Mouse (Mus musculus): ENCODE measurements around the gene Dnajc11. TPM values are rescaled to one million over a fixed set of nuclear protein-coding genes. Genes with fewer than 3 reads are reported as not detected.

The Dnajc11 gene
- polyA plus RNA-seq, 1 experiment from 2014 or later, result 85.8 TPM

DNA sequence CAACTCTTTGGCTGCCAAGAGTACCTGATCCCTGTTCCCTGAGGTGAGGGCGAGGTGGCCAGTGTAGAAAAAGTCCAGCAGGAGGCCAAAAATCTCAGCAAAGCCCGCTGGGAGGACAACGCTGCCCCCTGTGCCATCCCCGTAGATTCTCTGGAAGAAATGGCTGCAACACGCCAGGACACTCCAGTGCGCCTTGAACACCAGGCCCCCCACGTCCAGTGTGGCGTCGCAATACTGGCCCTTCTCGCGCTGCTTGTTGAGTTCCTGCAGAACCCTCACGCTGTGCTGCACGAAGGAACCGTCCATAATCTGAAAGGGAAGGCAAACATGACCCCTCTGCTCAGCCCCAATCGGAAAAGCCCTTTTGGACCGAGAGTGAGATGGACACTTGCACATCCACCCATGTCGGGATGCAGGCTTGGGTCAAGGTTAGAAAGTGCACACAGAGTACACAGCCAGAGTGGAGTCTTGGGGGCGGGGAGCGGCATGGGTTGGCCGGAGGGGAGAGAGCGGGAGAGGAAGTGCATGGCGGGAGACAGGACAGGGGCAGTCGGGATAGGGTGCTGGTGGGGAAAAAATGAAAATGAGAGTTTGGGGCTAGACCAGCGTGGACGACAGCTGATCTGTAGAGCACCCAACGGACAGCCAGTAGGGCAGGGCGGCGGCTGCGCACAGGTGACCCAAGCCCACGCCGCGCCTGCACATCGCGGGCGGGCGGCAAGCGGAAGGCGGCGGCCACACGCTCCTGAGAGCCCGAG, 93.4 kb downstream of the Dnajc11 start:
- H3K9me3 ChIP-seq, result no peaks in the 10 kb centered on the region
- H3K36me3 ChIP-seq, result peaks cover 32% of the 10 kb centered on the region
- 2% methylated on average over 39 of the region's 41 CpGs for WGBS
- H3K27ac ChIP-seq, result peak overlapping the region; percentile 90
- peak; percentile 81 for DNase-seq (ENCODE audit: low spot score)
- peaks cover 42% of the 10 kb centered on the region for H3K4me1 ChIP-seq
- H3K27me3 ChIP-seq (ENCODE audit: insufficient read depth, poor library complexity, severe bottlenecking), result peaks cover 11% of the 10 kb centered on the region; the same call in 1 of the 2 replicates
- peak overlapping the region; percentile 85 for H3K4me3 ChIP-seq

DNA sequence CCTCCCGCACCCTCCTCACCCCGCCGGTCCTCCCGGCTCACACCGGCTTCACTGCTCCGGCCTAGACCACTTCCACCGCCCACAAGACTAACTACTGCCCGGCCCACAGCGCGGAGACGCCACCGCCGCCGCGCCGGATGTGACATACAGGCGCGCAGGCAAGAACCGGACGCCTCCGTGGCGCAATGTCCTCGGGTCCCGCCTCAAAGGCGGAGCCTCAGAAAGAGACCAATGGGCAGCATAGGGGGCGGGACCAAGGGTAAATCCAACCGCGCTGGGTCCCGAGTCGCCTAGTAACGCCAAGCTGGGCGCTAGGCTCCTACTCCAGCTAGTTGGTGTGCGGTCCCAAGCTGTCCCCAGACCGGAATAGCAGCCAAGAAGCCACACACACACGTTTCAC, 94.0 kb downstream of the Dnajc11 start, which contains the start of gene Zbtb48:
Gene Zbtb48 (minus strand): TSS at position 148 of the 400 bp plus-strand sequence.
- H3K36me3 ChIP-seq, result peaks cover 26% of the 10 kb centered on the region
- H3K27ac ChIP-seq, result peak within 1 kb of the TSS; percentile 90
- H3K4me1 ChIP-seq, result peaks cover 45% of the 10 kb centered on the region
- H3K27me3 ChIP-seq (ENCODE audit: insufficient read depth, poor library complexity, severe bottlenecking), result peaks cover 17% of the 10 kb centered on the region; the same call in 1 of the 2 replicates
- peak; percentile 99 for DNase-seq (ENCODE audit: low spot score)
- WGBS, result under 1% methylated on average over 35 of the region's 35 CpGs
- no peaks in the 10 kb centered on the region for H3K9me3 ChIP-seq
- H3K4me3 ChIP-seq, result peak within 1 kb of the TSS; percentile 85

DNA sequence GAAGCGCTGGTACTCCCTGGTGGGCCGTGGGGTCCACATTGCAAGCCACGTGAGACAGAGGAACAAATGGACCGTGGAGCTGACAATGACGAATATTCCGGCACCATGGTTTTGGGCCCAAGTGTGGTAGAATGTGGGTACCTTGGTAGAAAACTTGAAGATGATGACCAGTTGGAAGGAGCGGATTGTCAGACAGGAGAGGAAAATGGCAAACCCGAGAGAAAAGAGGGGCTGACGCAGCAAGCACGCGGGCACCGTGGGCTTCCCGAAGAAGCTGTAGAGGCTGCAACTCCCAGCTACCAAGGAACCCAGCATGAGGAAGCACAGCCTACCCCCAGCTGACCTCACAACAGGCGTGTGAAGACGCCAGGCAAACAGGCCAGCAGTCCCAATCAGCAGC, 95.0 kb downstream of the Dnajc11 start:
- H3K4me1 ChIP-seq, result peaks cover 46% of the 10 kb centered on the region
- 56% methylated on average over 15 of the region's 15 CpGs for WGBS
- H3K9me3 ChIP-seq, result no peaks in the 10 kb centered on the region
- H3K27ac ChIP-seq, result no peak overlapping the region
- peaks cover 25% of the 10 kb centered on the region; the same call in 1 of the 2 replicates for H3K27me3 ChIP-seq (ENCODE audit: insufficient read depth, poor library complexity, severe bottlenecking)
- H3K36me3 ChIP-seq, result peaks cover 17% of the 10 kb centered on the region
- no peak for DNase-seq (ENCODE audit: low spot score)
- H3K4me3 ChIP-seq, result peak overlapping the region; percentile 85

DNA sequence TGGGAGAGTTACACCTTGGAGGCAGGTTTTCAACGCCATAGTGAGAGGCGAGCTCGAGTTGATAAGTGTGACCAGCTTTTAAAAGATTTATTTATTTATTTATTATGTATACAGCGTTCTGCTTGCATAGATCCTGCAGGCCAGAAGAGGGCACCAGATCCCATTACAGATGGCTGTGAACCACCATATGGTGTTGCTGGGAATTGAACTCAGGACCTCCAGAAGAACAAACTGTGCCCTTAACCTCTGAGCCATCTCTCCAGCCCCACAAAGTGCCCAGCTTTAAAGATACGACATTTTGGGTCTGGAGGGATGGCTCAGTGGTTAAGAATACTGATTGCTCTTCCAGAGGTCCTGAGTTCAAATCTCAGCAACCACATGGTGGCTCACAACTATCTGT, 95.6 kb downstream of the Dnajc11 start:
- Histone ChIP-seq H3K9me3 (no peaks in the 10 kb centered on the region), H3K4me3 (no peak overlapping the region), H3K27ac (no peak overlapping the region), H3K4me1 (peaks cover 46% of the 10 kb centered on the region), H3K36me3 (peaks cover 10% of the 10 kb centered on the region), H3K27me3 (ENCODE audit: insufficient read depth, poor library complexity, severe bottlenecking) (peaks cover 31% of the 10 kb centered on the region; the same call in 1 of the 2 replicates)
- no peak for DNase-seq (ENCODE audit: low spot score)
- WGBS, result 32% methylated on average over 5 of the region's 5 CpGs

DNA sequence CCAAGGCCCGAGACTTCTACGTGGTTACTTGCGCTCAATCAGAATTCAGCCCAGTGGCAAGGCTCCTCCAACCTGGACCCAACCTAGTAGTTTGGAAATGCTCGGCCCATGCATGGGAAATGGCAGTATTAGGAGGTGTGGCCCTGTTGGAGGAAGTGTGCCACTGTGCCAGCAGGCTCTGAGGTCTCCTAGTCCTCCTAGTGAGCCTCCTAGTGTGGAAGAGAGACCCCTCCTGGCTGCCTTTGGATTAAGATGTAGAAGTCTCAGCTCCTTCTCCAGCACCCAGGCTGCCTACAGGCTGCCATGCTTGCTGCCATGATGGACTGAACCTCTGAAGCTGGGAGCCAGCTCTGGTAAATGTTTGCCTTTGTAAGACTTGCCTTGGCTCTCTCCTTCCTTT, 96.5 kb downstream of the Dnajc11 start:
- no peak overlapping the region for H3K27ac ChIP-seq
- peaks cover 5% of the 10 kb centered on the region; the same call in 1 of the 2 replicates for H3K36me3 ChIP-seq
- DNase-seq (ENCODE audit: low spot score), result no peak
- H3K4me1 ChIP-seq, result peaks cover 40% of the 10 kb centered on the region
- no peak overlapping the region for H3K4me3 ChIP-seq
- H3K9me3 ChIP-seq, result no peaks in the 10 kb centered on the region
- peaks cover 33% of the 10 kb centered on the region; the same call in 1 of the 2 replicates for H3K27me3 ChIP-seq (ENCODE audit: insufficient read depth, poor library complexity, severe bottlenecking)
- WGBS, result 80% methylated on average over 4 of the region's 4 CpGs

Other genes with a start within 250 kb of the Dnajc11 start
- 115 and 123 TPM in 2 replicates for gene Camta1, start 71.8 kb upstream of the Dnajc11 start, polyA plus RNA-seq (2016; fragmentation: Nextera tagmentation; extraction: Ambion mirVana)
- gene Thap3, start 55.3 kb downstream of the Dnajc11 start, polyA plus RNA-seq (2016; fragmentation: Nextera tagmentation; extraction: Ambion mirVana), result 29.3 and 30.1 TPM in 2 replicates
- 22.9 and 26.2 TPM in 2 replicates for gene Phf13, start 62.6 kb downstream of the Dnajc11 start, polyA plus RNA-seq (2016; fragmentation: Nextera tagmentation; extraction: Ambion mirVana)
- 28.4 and 42.2 TPM in 2 replicates for gene Klhl21, start 75.1 kb downstream of the Dnajc11 start, polyA plus RNA-seq (2016; fragmentation: Nextera tagmentation; extraction: Ambion mirVana)
- gene Zbtb48, start 94.0 kb downstream of the Dnajc11 start, polyA plus RNA-seq (2016; fragmentation: Nextera tagmentation; extraction: Ambion mirVana), result 16.6 and 21.0 TPM in 2 replicates
- 0.11 and 0.19 TPM in 2 replicates for gene Tas1r1, start 104.9 kb downstream of the Dnajc11 start, polyA plus RNA-seq (2016; fragmentation: Nextera tagmentation; extraction: Ambion mirVana)
- 26.5 and 36.9 TPM in 2 replicates for gene Nol9, start 105.6 kb downstream of the Dnajc11 start, polyA plus RNA-seq (2016; fragmentation: Nextera tagmentation; extraction: Ambion mirVana)
- 10.1 and 10.2 TPM in 2 replicates for gene Plekhg5, start 138.8 kb downstream of the Dnajc11 start, polyA plus RNA-seq (2016; fragmentation: Nextera tagmentation; extraction: Ambion mirVana)
- gene Tnfrsf25, start 182.2 kb downstream of the Dnajc11 start, polyA plus RNA-seq (2016; fragmentation: Nextera tagmentation; extraction: Ambion mirVana), result 0.90 and 1.3 TPM in 2 replicates
- 1.4 and 4.0 TPM in 2 replicates for gene Espn, start 218.7 kb downstream of the Dnajc11 start, polyA plus RNA-seq (2016; fragmentation: Nextera tagmentation; extraction: Ambion mirVana)
- gene Hes2, start 225.2 kb downstream of the Dnajc11 start, polyA plus RNA-seq (2016; fragmentation: Nextera tagmentation; extraction: Ambion mirVana), result not detected in 2 replicates
- 43.7 and 48.9 TPM in 2 replicates for gene Acot7, start 244.4 kb downstream of the Dnajc11 start, polyA plus RNA-seq (2016; fragmentation: Nextera tagmentation; extraction: Ambion mirVana)